Mouse (Mus musculus) left cerebral cortex, postnatal 25 days (tissue): Measurements from ENCODE around the gene Klhl6. TPM values are rescaled to one million over a fixed set of nuclear protein-coding genes. Genes with fewer than 3 reads are reported as not detected.

Source experiments
- total RNA-seq, 2 experiments: library from RNA; stranded (reverse); gene quantifications; 2 replicates each; pipeline ENCODE4 v1.2.3; 2021

Gene Klhl6
- total RNA-seq, 2 experiments from 2014 or later: 1.1 to 2.3 TPM

Other genes with a start within 250 kb of the Klhl6 start
- under 1 TPM; 0.57 to 0.92 TPM for gene B3gnt5, start 222.8 kb downstream of the Klhl6 start, total RNA-seq
- gene Klhl24, start 114.5 kb upstream of the Klhl6 start, total RNA-seq: 10 to 100 TPM; 82.0 to 86.4 TPM
- gene Yeats2, start 158.0 kb upstream of the Klhl6 start, total RNA-seq: 10 to 100 TPM; 36.4 to 37.9 TPM